Mouse (Mus musculus) hindbrain, embryonic 14.5 days (tissue): ENCODE measurements at regions not wholly inside any gene's neighbourhood (a gene's known extent, or its start where the extent isn't known, plus 50 kb on each side); places are given as distances from the start of the nearest gene placed in this dataset.
A peak's percentile ranks its signal among the peaks of the same experiment; 100 is the strongest.

Experiments used
- ATAC-seq: fragments of 200-750 bp; cut with Nextera tagmentation; 2 replicates; pipeline ENCODE4 v1.8.0; 2017; ENCODE audit warnings: moderate number of reproducible peaks, mild to moderate bottlenecking, moderate TSS enrichment, moderate library complexity; ENCODE audit not compliant: low FRiP score
- DNase-seq: peaks from one replicate; pipeline ENCODE4 v3.0.0-alpha.2; 2015; ENCODE audit warnings: low spot score
- H3K27ac ChIP-seq: fragments of 300-500 bp; sonication (generic); 2 replicates; pipeline ENCODE4 v1.5.1; 2014; ENCODE audit warnings: mild to moderate bottlenecking, moderate library complexity
- H3K27me3 ChIP-seq: fragments of 300-500 bp; sonication (generic); 2 replicates; pipeline ENCODE4 v1.6.1; 2014; ENCODE audit warnings: mild to moderate bottlenecking, low read length, mixed read lengths; ENCODE audit not compliant: control insufficient read depth, insufficient read depth
- H3K36me3 ChIP-seq: fragments of 300-500 bp; sonication (generic); replicated peaks from 2 replicates; pipeline ENCODE4 v1.6.1; 2014; ENCODE audit not compliant: control insufficient read depth, insufficient read depth
- H3K4me1 ChIP-seq: fragments of 300-500 bp; sonication (generic); replicated peaks from 2 replicates; pipeline ENCODE4 v1.6.1; 2014; ENCODE audit warnings: antibody characterized with exemption, low read length, mixed read lengths; ENCODE audit not compliant: control insufficient read depth, insufficient read depth
- H3K4me2 ChIP-seq: fragments of 300-500 bp; sonication (generic); replicated peaks from 2 replicates; pipeline ENCODE4 v1.6.1; 2014; ENCODE audit warnings: mild to moderate bottlenecking, moderate library complexity
- H3K4me3 ChIP-seq: fragments of 300-500 bp; sonication (generic); replicated peaks from 2 replicates; pipeline ENCODE4 v1.5.1; 2014; ENCODE audit warnings: mild to moderate bottlenecking, low read length
- H3K9ac ChIP-seq: fragments of 300-500 bp; sonication (generic); 2 replicates; pipeline ENCODE4 v1.6.1; 2014
- H3K9me3 ChIP-seq: fragments of 300-500 bp; sonication (generic); 2 replicates; pipeline ENCODE4 v1.6.1; 2016; ENCODE audit warnings: low read length; ENCODE audit not compliant: control insufficient read depth
- WGBS: fragments of 180-500 bp; shearing (Covaris S2); extraction: QIAGEN DNeasy Blood & Tissue Kit; methylation state at CpG from one replicate; pipeline ENCODE4 v1.1.7; 2014; 5-methylcytosine and 5-hydroxymethylcytosine counted together

GRCm38 (mm10) chr12:12825842-12826241 is 115.9 kb downstream of the Mycn start:
- 79% methylated on average over 5 of the region's 5 CpGs for WGBS
- peaks cover 14% of the 10 kb centered on the region for H3K4me1 ChIP-seq
- no peaks in the 10 kb centered on the region for H3K27me3 ChIP-seq
- 0 out of 2 replicates have a peak, but pooled peaks have one; percentile 2 for ATAC-seq
- DNase-seq, result no peak
- no peak overlapping the region for H3K9ac ChIP-seq
- no peaks in the 10 kb centered on the region for H3K36me3 ChIP-seq
- H3K9me3 ChIP-seq, result no peaks in the 10 kb centered on the region
- no peak overlapping the region for H3K27ac ChIP-seq
- no peak overlapping the region for H3K4me2 ChIP-seq
- no peak overlapping the region for H3K4me3 ChIP-seq

- no peak overlapping the region for H3K4me2 ChIP-seq
- no peaks in the 10 kb centered on the region for H3K4me1 ChIP-seq
- H3K27ac ChIP-seq, result no peak overlapping the region
- H3K27me3 ChIP-seq, result no peaks in the 10 kb centered on the region
- no peaks in the 10 kb centered on the region for H3K36me3 ChIP-seq
- no peak for DNase-seq
- no peak overlapping the region for H3K4me3 ChIP-seq
- no peak for ATAC-seq
- H3K9ac ChIP-seq, result no peak overlapping the region
- H3K9me3 ChIP-seq, result no peaks in the 10 kb centered on the region
- whole genome bisulfite sequencing, result 69% methylated on average over 7 of the region's 7 CpGs
Observed at GRCm38 (mm10) chr12:12821473-12821872, 120.2 kb downstream of the Mycn start.

- H3K4me3 ChIP-seq, result no peak overlapping the region
- 95% methylated on average over 2 of the region's 2 CpGs for WGBS
- no peak overlapping the region for H3K4me2 ChIP-seq
- no peaks in the 10 kb centered on the region for H3K4me1 ChIP-seq
- H3K9me3 ChIP-seq, result no peaks in the 10 kb centered on the region
- no peak overlapping the region for H3K9ac ChIP-seq
- DNase-seq (no peak), ATAC-seq (peak; percentile 43; the same call in 1 of the 2 replicates)
- no peaks in the 10 kb centered on the region for H3K27me3 ChIP-seq
- no peak overlapping the region for H3K27ac ChIP-seq
- H3K36me3 ChIP-seq, result no peaks in the 10 kb centered on the region
Observed at GRCm38 (mm10) chr12:12820668-12821351, 120.9 kb downstream of the Mycn start.

- H3K4me2 ChIP-seq, result no peak overlapping the region
- H3K27me3 ChIP-seq, result no peaks in the 10 kb centered on the region
- H3K36me3 ChIP-seq, result no peaks in the 10 kb centered on the region
- no peak overlapping the region for H3K9ac ChIP-seq
- no peaks in the 10 kb centered on the region for H3K9me3 ChIP-seq
- H3K4me1 ChIP-seq, result no peaks in the 10 kb centered on the region
- H3K4me3 ChIP-seq, result no peak overlapping the region
- WGBS, result 79% methylated on average over 5 of the region's 5 CpGs
- DNase-seq, result no peak
- H3K27ac ChIP-seq, result no peak overlapping the region
- ATAC-seq, result no peak
Observed at GRCm38 (mm10) chr12:12819746-12820145, 122.0 kb downstream of the Mycn start.

GRCm38 (mm10) chr12:12814693-12815092 is 127.0 kb downstream of the Mycn start:
- H3K27ac ChIP-seq, result no peak overlapping the region
- no peaks in the 10 kb centered on the region for H3K9me3 ChIP-seq
- no peaks in the 10 kb centered on the region for H3K27me3 ChIP-seq
- no peaks in the 10 kb centered on the region for H3K36me3 ChIP-seq
- DNase-seq (no peak), ATAC-seq (no peak)
- no peak overlapping the region for H3K4me3 ChIP-seq
- H3K4me1 ChIP-seq, result peaks cover 18% of the 10 kb centered on the region
- H3K9ac ChIP-seq, result no peak overlapping the region
- WGBS, result 70% methylated on average over 5 of the region's 5 CpGs
- no peak overlapping the region for H3K4me2 ChIP-seq

- Histone ChIP-seq H3K36me3 (no peaks in the 10 kb centered on the region), H3K4me3 (no peak overlapping the region), H3K27ac (peak overlapping the region; percentile 32; the same call in 1 of the 2 replicates), H3K9ac (no peak overlapping the region), H3K4me2 (no peak overlapping the region), H3K9me3 (no peaks in the 10 kb centered on the region), H3K27me3 (no peaks in the 10 kb centered on the region), H3K4me1 (peaks cover 18% of the 10 kb centered on the region)
- WGBS, result 12% methylated on average over 6 of the region's 6 CpGs
- DNase-seq (no peak), ATAC-seq (peak; percentile 58)
Observed at GRCm38 (mm10) chr12:12812873-12813272, 128.8 kb downstream of the Mycn start.

GRCm38 (mm10) chr12:12810943-12811342 is 130.8 kb downstream of the Mycn start:
- Histone ChIP-seq H3K4me3 (no peak overlapping the region), H3K4me2 (no peak overlapping the region; the same call in 1 of the 2 replicates), H3K4me1 (peaks cover 18% of the 10 kb centered on the region), H3K27ac (peak overlapping the region; percentile 60), H3K27me3 (no peaks in the 10 kb centered on the region), H3K9me3 (no peaks in the 10 kb centered on the region), H3K36me3 (no peaks in the 10 kb centered on the region), H3K9ac (no peak overlapping the region)
- WGBS, result 4% methylated on average over 7 of the region's 7 CpGs
- ATAC-seq (0 out of 2 replicates have a peak, but pooled peaks have one; percentile 21), DNase-seq (no peak)

GRCm38 (mm10) chr12:12810159-12810885 is 131.4 kb downstream of the Mycn start:
- 2% methylated on average over 16 of the region's 16 CpGs for WGBS
- Histone ChIP-seq H3K36me3 (no peaks in the 10 kb centered on the region), H3K9me3 (no peaks in the 10 kb centered on the region), H3K4me1 (peaks cover 18% of the 10 kb centered on the region), H3K9ac (no peak overlapping the region), H3K27ac (peak overlapping the region; percentile 60), H3K4me2 (peak overlapping the region; percentile 25), H3K27me3 (no peaks in the 10 kb centered on the region), H3K4me3 (no peak overlapping the region)
- ATAC-seq (peak; percentile 69), DNase-seq (no peak)

- Histone ChIP-seq H3K4me1 (peaks cover 18% of the 10 kb centered on the region), H3K4me2 (no peak overlapping the region), H3K36me3 (no peaks in the 10 kb centered on the region), H3K9me3 (no peaks in the 10 kb centered on the region), H3K4me3 (no peak overlapping the region), H3K9ac (no peak overlapping the region), H3K27ac (no peak overlapping the region), H3K27me3 (no peaks in the 10 kb centered on the region)
- no peak for ATAC-seq
- DNase-seq, result no peak
- WGBS, result 96% methylated on average over 5 of the region's 5 CpGs
Observed at GRCm38 (mm10) chr12:12808120-12808519, 133.6 kb downstream of the Mycn start.
